Mouse (Mus musculus) neural tube, embryonic 11.5 days (tissue): ENCODE results near the gene Chpf. TPM values are rescaled to one million over a fixed set of nuclear protein-coding genes. Genes with fewer than 3 reads are reported as not detected.
A peak's percentile ranks its signal among the peaks of the same experiment; 100 is the strongest.

Experiments used
- ATAC-seq: fragments of 200-750 bp; cut with Nextera tagmentation; 2 replicates; pipeline ENCODE4 v1.8.0; 2017; ENCODE audit warnings: moderate number of reproducible peaks, mild to moderate bottlenecking, moderate TSS enrichment, moderate library complexity; ENCODE audit not compliant: insufficient read depth, low FRiP score, low TSS enrichment
- DNase-seq: peaks from one replicate; pipeline ENCODE4 v3.0.0-alpha.2; 2015; ENCODE audit warnings: low spot score
- H3K27ac ChIP-seq: fragments of 300-500 bp; sonication (generic); 2 replicates; pipeline ENCODE4 v1.5.1; 2014; ENCODE audit warnings: low read depth, mild to moderate bottlenecking, low read length
- H3K27me3 ChIP-seq: fragments of 300-500 bp; sonication (generic); 2 replicates; pipeline ENCODE4 v1.6.1; 2014; ENCODE audit warnings: mild to moderate bottlenecking, low read length, mixed read lengths; ENCODE audit not compliant: control insufficient read depth, insufficient read depth
- H3K36me3 ChIP-seq: fragments of 300-500 bp; sonication (generic); 2 replicates; pipeline ENCODE4 v1.6.1; 2014; ENCODE audit warnings: mild to moderate bottlenecking, low read length, moderate library complexity, mixed read lengths; ENCODE audit not compliant: control insufficient read depth, insufficient read depth
- H3K4me1 ChIP-seq: fragments of 300-500 bp; sonication (generic); 2 replicates; pipeline ENCODE4 v1.6.1; 2014; ENCODE audit warnings: low read length, mixed read lengths; ENCODE audit not compliant: control insufficient read depth, insufficient read depth
- H3K4me2 ChIP-seq: fragments of 300-500 bp; sonication (generic); 2 replicates; pipeline ENCODE4 v1.6.1; 2014; ENCODE audit warnings: low read depth, mild to moderate bottlenecking, moderate library complexity
- H3K4me3 ChIP-seq: fragments of 300-500 bp; sonication (generic); 2 replicates; pipeline ENCODE4 v1.5.1; 2014; ENCODE audit warnings: low read depth, low read length
- H3K9ac ChIP-seq: fragments of 300-500 bp; sonication (generic); 2 replicates; pipeline ENCODE4 v1.6.1; 2014; ENCODE audit warnings: mild to moderate bottlenecking, low read length
- H3K9me3 ChIP-seq: fragments of 300-500 bp; sonication (generic); 2 replicates; pipeline ENCODE4 v1.6.1; 2016; ENCODE audit warnings: low read length; ENCODE audit not compliant: control insufficient read depth
- WGBS: fragments of 180-500 bp; shearing (Covaris S2); extraction: QIAGEN DNeasy Blood & Tissue Kit; methylation state at CpG from one replicate; pipeline ENCODE4 v1.1.7; 2014; 5-methylcytosine and 5-hydroxymethylcytosine counted together
- polyA plus RNA-seq: library from polyadenylated mRNA; unstranded; fragments of >200 nt; fragmentation: Nextera tagmentation; extraction: Ambion mirVana; gene quantifications from 2 replicates; pipeline ENCODE4 v1.2.1, GENCODE M21; 2014

Chpf gene
- polyA plus RNA-seq, 1 experiment from 2014 or later, result 27.1 TPM

DNA sequence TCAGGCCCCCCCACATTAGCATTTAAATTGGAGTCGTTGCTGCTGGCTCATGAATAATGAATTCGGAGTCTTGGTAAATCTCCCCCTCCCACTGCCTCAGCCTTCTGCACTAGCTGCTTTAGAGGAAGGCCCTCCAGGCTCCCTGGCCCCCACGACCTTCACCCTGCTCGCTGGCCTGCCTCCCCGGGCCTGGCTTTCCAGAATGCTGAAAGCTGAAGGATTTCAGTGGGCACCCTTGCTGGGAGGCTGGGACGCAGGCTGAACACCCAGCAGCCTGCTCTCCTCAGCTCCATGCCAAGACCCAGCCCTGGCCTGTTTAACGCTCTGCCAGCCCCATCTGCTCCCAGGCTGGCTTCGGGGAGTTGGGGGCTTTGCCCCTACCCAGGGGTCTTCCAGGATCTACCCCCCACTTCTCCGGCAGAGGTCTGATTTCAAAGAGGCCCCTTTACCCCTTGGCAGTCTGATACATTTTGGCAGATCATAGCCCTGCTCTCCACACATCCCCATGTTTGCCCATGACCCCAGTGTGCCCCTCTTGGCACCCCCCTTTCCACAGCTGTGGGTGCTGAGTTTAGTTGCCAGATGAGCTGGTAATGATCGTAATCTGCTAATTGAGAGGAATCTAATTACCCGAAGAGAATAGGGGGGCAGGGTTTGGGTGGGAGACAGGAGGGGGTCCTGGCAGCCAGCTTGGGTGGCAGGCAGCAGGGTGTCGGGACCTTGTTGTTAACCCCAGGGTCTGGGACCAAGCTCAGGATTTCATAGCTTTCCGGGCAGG lies 35.7 kb downstream of the Chpf start:
- no peak overlapping the region for H3K4me3 ChIP-seq
- 0 out of 2 replicates have a peak, but pooled peaks cover 2% of the 10 kb centered on the region for H3K27me3 ChIP-seq
- WGBS, result 25% methylated on average over 13 of the region's 13 CpGs
- H3K27ac ChIP-seq, result peak overlapping the region; percentile 71
- H3K4me1 ChIP-seq, result peaks cover 53% of the 10 kb centered on the region
- ATAC-seq (no peak), DNase-seq (no peak)
- H3K9ac ChIP-seq, result 0 out of 2 replicates have a peak overlapping the region, but pooled peaks have one; percentile 26
- no peaks in the 10 kb centered on the region; the same call in 1 of the 2 replicates for H3K36me3 ChIP-seq
- no peaks in the 10 kb centered on the region for H3K9me3 ChIP-seq
- peak overlapping the region; percentile 21; the same call in 1 of the 2 replicates for H3K4me2 ChIP-seq

DNA sequence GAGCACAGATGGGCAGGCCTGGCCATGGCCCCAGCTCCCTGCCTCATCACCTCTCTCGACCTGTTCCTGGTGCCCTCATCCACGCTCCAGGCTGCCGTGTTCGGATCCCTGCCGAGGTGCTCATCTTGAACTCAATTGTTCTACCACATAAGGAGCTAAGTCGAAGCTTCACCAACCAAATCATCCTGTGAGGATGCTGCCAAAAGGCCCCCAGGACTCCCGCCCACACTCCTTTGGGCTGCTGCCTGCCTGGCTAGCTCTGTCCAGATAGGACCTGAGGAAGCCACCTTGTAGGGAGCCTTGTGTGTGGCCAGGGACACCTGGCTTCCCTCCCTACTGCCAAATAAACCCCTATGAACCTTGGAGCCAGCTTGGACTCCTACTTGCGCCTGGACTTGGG lies 36.3 kb downstream of the Chpf start:
- Histone ChIP-seq H3K36me3 (no peaks in the 10 kb centered on the region; the same call in 1 of the 2 replicates), H3K9me3 (no peaks in the 10 kb centered on the region), H3K27me3 (0 out of 2 replicates have a peak, but pooled peaks cover 2% of the 10 kb centered on the region), H3K4me2 (no peak overlapping the region; the same call in 1 of the 2 replicates), H3K4me1 (peaks cover 47% of the 10 kb centered on the region), H3K4me3 (no peak overlapping the region), H3K9ac (no peak overlapping the region), H3K27ac (peak overlapping the region; percentile 71)
- ATAC-seq, result no peak
- DNase-seq, result no peak
- WGBS, result 42% methylated on average over 8 of the region's 8 CpGs

DNA sequence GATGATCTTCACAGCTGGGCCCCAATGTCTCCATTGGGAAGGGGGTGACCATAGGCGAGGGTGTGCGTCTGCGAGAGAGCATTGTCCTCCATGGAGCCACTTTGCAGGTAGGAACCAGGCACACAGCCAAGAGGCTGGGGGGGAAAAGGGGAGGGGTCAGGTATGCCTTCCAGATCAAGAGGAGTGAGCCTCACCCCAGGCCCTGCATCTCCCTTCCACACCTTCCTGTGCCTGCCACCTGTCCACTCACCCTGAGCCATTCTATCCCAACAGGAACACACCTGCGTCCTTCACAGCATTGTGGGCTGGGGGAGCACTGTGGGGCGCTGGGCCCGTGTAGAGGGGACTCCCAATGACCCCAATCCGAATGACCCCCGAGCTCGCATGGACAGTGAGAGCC lies 36.9 kb downstream of the Chpf start:
- ATAC-seq (no peak), DNase-seq (no peak)
- Histone ChIP-seq H3K36me3 (no peaks in the 10 kb centered on the region; the same call in 1 of the 2 replicates), H3K9ac (no peak overlapping the region), H3K27me3 (0 out of 2 replicates have a peak, but pooled peaks cover 2% of the 10 kb centered on the region), H3K4me2 (no peak overlapping the region), H3K9me3 (no peaks in the 10 kb centered on the region), H3K4me3 (no peak overlapping the region), H3K27ac (no peak overlapping the region), H3K4me1 (peaks cover 41% of the 10 kb centered on the region)
- whole genome bisulfite sequencing, result 87% methylated on average over 9 of the region's 9 CpGs

DNA sequence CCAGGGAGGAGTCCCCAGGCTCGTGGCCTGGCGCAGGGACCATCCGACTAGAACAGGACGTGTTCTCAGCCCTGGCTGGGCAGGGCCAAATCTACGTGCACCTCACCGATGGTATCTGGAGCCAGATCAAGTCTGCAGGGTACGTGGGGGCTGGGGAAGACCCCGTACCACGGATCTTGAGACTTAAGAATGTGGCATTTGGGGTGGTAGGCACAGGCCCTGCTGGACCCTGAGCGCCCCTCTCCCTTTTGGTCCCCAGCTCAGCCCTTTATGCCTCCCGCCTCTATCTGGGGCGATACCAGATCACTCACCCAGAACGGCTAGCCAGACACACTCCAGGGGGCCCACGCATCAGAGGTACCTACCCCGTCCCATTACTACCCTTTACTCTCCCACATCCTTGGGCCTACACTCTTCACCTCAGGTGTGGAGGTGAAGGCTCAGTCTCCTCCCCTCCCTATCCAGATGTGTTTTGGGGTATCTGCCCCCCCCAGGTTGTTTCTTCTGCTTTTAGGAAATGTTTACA lies 37.6 kb downstream of the Chpf start:
- ATAC-seq, result no peak
- 87% methylated on average over 15 of the region's 15 CpGs for WGBS
- no peak for DNase-seq
- H3K4me1 ChIP-seq, result peaks cover 36% of the 10 kb centered on the region
- H3K9ac ChIP-seq, result no peak overlapping the region
- no peak overlapping the region for H3K4me3 ChIP-seq
- H3K27ac ChIP-seq, result no peak overlapping the region
- no peaks in the 10 kb centered on the region for H3K9me3 ChIP-seq
- H3K36me3 ChIP-seq, result no peaks in the 10 kb centered on the region; the same call in 1 of the 2 replicates
- 0 out of 2 replicates have a peak, but pooled peaks cover 2% of the 10 kb centered on the region for H3K27me3 ChIP-seq
- H3K4me2 ChIP-seq, result no peak overlapping the region

DNA sequence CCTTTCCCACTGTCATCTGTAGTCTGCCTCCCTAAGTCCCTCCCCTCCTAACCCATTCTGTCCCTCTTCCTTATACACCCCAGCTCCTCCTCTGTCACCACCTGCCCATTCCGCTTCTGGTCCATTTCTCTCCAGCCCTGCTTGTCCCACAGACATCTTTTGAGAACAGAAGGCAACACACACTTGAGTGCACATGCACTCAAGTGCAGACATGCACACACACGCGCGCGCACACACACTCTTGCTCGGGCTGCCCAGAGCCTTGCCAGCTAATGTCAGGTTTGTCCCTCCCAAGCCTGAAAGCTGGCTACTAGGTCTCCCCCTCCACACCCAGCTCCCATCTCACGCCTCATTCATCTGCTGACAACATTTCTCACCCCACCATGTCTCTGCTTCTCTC lies 38.4 kb downstream of the Chpf start:
- Histone ChIP-seq H3K36me3 (no peaks in the 10 kb centered on the region; the same call in 1 of the 2 replicates), H3K27ac (no peak overlapping the region), H3K9ac (no peak overlapping the region), H3K4me3 (no peak overlapping the region), H3K4me1 (peaks cover 30% of the 10 kb centered on the region), H3K27me3 (0 out of 2 replicates have a peak, but pooled peaks cover 2% of the 10 kb centered on the region), H3K9me3 (no peaks in the 10 kb centered on the region), H3K4me2 (no peak overlapping the region)
- ATAC-seq (no peak), DNase-seq (no peak)
- 96% methylated on average over 7 of the region's 7 CpGs for WGBS

DNA sequence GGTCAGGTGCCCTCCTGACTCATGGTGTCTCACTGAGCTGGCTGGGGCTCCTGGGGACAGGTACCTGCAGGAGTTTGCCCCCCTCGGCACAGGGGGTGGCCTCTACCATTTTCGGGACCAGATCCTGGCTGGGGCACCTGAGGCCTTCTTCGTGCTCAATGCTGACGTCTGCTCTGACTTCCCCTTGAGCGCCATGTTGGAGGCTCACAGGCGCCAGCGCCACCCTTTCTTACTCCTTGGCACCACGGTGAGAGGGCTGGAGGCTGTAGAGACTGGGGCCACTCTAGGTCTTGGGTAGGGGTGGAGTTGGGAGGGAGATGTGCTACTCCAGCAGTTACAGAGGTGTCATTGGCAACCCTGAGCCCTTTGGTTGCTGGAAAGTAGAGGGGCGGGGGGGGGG lies 40.3 kb downstream of the Chpf start:
- no peak overlapping the region for H3K4me2 ChIP-seq
- H3K27ac ChIP-seq, result no peak overlapping the region
- WGBS, result 75% methylated on average over 8 of the region's 9 CpGs
- ATAC-seq, result no peak
- no peaks in the 10 kb centered on the region; the same call in 1 of the 2 replicates for H3K36me3 ChIP-seq
- no peak overlapping the region for H3K9ac ChIP-seq
- no peak for DNase-seq
- no peak overlapping the region for H3K4me3 ChIP-seq
- no peaks in the 10 kb centered on the region for H3K9me3 ChIP-seq
- peaks cover 13% of the 10 kb centered on the region for H3K4me1 ChIP-seq
- no peaks in the 10 kb centered on the region for H3K27me3 ChIP-seq

DNA sequence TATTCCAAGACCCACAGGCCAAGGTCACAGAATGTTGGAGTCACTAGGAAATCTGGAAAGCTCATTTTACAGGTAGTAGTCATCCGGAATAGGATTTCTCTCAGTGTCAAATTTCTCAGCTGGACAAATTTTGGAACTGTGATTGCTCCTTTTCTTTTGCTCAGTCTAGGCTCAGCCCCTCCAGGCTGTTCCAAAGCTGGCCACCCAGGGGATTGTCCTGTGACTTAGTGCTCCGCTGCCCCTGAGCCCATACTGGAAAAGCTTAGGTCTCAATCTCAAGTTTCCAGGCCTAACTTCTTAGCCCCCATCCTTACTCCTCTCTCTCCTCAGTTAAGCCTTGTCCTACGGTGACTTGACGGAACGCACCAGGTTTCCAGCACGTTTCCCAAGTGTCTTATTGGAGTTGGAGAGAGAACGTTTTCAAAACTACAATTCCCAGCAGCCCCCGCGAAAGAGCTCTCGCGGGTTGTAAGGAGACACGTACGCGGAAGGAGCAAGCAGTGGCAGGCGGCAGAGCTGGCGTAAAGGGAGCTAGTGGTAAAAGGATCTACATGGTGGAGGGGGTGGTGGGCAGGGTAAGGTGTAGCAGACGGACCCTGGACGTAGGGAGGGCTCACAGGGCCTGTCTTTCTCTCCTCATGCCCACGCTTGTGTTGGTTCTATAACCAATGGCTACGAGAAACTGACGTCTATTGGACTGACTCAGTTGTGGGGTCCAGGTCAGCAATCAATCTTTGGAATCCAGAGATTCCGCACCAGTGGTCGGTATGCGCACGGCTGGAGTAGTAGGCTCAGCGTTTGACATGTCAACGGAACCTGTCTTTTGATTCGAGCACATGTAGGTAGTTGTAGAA lies 43.4 kb downstream of the Chpf start, which contains the start of gene Gmppa:
Gene Gmppa (plus strand): TSS at position 456 of the 854 bp plus-strand sequence.
- H3K27ac ChIP-seq, result no peak within 1 kb of the TSS
- WGBS, result 5% methylated on average over 28 of the region's 28 CpGs

DNA sequence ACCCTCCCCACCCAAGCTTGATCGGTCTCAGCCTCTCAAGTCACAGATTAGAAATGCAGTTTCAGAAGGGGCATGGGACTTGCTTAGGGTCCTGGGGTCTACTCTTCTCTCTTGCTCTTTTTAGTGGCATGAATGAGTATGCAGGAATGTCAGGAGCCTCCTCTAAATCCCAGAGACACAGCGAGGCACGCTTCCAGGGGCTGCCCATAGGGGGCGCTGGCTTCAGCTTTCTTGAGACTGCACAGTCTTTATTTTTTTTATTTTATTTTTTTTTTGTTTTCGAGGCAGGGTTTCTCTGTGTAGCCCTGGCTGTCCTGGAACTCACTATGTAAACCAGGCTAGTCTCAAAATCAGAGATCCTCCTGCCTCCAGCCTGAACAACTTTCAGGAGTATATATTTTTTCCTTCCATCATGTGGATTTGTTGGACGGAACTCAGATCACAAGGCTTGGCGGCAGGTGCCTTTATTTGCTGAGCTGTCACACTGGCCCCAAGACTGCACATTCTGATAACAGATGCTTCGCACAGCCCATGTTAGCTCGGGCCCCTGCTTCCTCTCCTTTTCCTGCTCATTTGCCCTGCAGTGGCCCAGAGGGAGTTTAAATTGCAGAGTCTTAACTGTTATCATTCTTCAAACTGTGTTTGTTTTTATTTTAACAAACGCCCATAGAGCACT lies 53.2 kb downstream of the Chpf start:
- WGBS, result 38% methylated on average over 10 of the region's 10 CpGs
- H3K4me2 ChIP-seq, result no peak overlapping the region
- no peak overlapping the region for H3K9ac ChIP-seq
- H3K27me3 ChIP-seq, result peaks cover 37% of the 10 kb centered on the region
- H3K36me3 ChIP-seq, result no peaks in the 10 kb centered on the region; the same call in 1 of the 2 replicates
- ATAC-seq (no peak; the same call in 1 of the 2 replicates), DNase-seq (peak; percentile 78)
- peaks cover 13% of the 10 kb centered on the region; the same call in 1 of the 2 replicates for H3K4me1 ChIP-seq
- no peak overlapping the region for H3K27ac ChIP-seq
- H3K9me3 ChIP-seq, result no peaks in the 10 kb centered on the region
- no peak overlapping the region for H3K4me3 ChIP-seq

More for the DNA sequence above, 43.4 kb downstream of the Chpf start, which contains the start of gene Gmppa:
- H3K27me3 ChIP-seq, result no peaks in the 10 kb centered on the region
- H3K36me3 ChIP-seq, result no peaks in the 10 kb centered on the region; the same call in none of the 2 replicates
- no peaks in the 10 kb centered on the region for H3K9me3 ChIP-seq
- H3K4me1 ChIP-seq, result peaks cover 3% of the 10 kb centered on the region; the same call in 1 of the 2 replicates
- ATAC-seq (peak; percentile 77), DNase-seq (peak; percentile 88)
- H3K4me3 ChIP-seq, result peak within 1 kb of the TSS; percentile 49
- peak within 1 kb of the TSS; percentile 50 for H3K4me2 ChIP-seq
- H3K9ac ChIP-seq, result peak within 1 kb of the TSS; percentile 53
